Mouse (Mus musculus) CH12.LX (cell line): ENCODE measurements around the gene Msmb. TPM values are rescaled to one million over a fixed set of nuclear protein-coding genes. Genes with fewer than 3 reads are reported as not detected.

Experiments used
- DNase-seq: peaks from one replicate; pipeline ENCODE4 v3.0.0-alpha.2; 2013; ENCODE audit errors: extremely low read depth
- H3K27ac ChIP-seq: 2 replicates; pipeline ENCODE4 v1.5.1; 2012; ENCODE audit warnings: low read depth, mild to moderate bottlenecking, control low read depth, moderate library complexity; ENCODE audit not compliant: insufficient read depth
- H3K27me3 ChIP-seq: replicated peaks from 2 replicates; pipeline ENCODE3; 2012; ENCODE audit warnings: inconsistent platforms
- H3K36me3 ChIP-seq, 2 experiments: replicated peaks in 1 of 2; 2 replicates each; pipeline versions ENCODE3 to v1.6.1; 2012; ENCODE audit warnings: inconsistent platforms in 1 of 2, low read length in 1 of 2, mild to moderate bottlenecking in 1 of 2, mixed read lengths in 1 of 2, moderate library complexity in 1 of 2; ENCODE audit not compliant: control insufficient read depth in 1 of 2, insufficient read depth in 1 of 2
- H3K4me1 ChIP-seq, 2 experiments: 2 replicates each; pipeline ENCODE4 v1.6.1; 2012; ENCODE audit warnings: inconsistent platforms in 1 of 2, moderate library complexity in 1 of 2; ENCODE audit not compliant: insufficient read depth in 2 of 2, control insufficient read depth in 1 of 2
- H3K4me2 ChIP-seq: 2 replicates; pipeline ENCODE4 v1.6.1; 2012; ENCODE audit warnings: low read depth, mild to moderate bottlenecking, control low read depth; ENCODE audit not compliant: poor library complexity, insufficient read depth, severe bottlenecking
- H3K4me3 ChIP-seq, 3 experiments: fragments of 150-350 bp in 1 of 3; sonication (generic) in 1 of 3; replicated peaks in 1 of 3; 2 replicates each; pipeline versions ENCODE3 to v1.5.1; 2011 to 2012; ENCODE audit warnings: low read depth in 2 of 3, low read length in 2 of 3, mild to moderate bottlenecking in 2 of 3, moderate library complexity in 2 of 3, control low read depth in 1 of 3, improper control_type of control experiment in 1 of 3, inconsistent platforms in 1 of 3, mixed read lengths in 1 of 3; ENCODE audit not compliant: poor library complexity in 1 of 3
- H3K79me2 ChIP-seq: replicated peaks from 2 replicates; pipeline ENCODE4 v1.6.1; 2012; ENCODE audit warnings: mild to moderate bottlenecking, moderate library complexity; ENCODE audit not compliant: control insufficient read depth, poor library complexity, insufficient read depth, severe bottlenecking; ENCODE audit errors: extremely low read depth
- H3K9ac ChIP-seq: 2 replicates; pipeline ENCODE4 v1.6.1; 2012; ENCODE audit warnings: low read depth, mild to moderate bottlenecking, control low read depth, moderate library complexity; ENCODE audit not compliant: insufficient read depth
- H3K9me3 ChIP-seq: replicated peaks from 2 replicates; pipeline ENCODE3; 2012; ENCODE audit warnings: low read length, inconsistent platforms, mixed read lengths
- BHLHE40 ChIP-seq: IDR thresholded peaks from 2 replicates; pipeline ENCODE4 v1.6.1; 2011; ENCODE audit warnings: mild to moderate bottlenecking, low read depth, low read length, improper control_type of control experiment
- CHD1 ChIP-seq: IDR thresholded peaks from 2 replicates; pipeline ENCODE4 v1.6.1; 2012; ENCODE audit warnings: low read depth, low read length, improper control_type of control experiment, inconsistent platforms
- E2F4 ChIP-seq: IDR thresholded peaks from 2 replicates; pipeline ENCODE4 v1.6.1; 2011; ENCODE audit warnings: low read depth, low read length, improper control_type of control experiment; ENCODE audit not compliant: insufficient replicate concordance
- ELF1 ChIP-seq: IDR thresholded peaks from 2 replicates; pipeline ENCODE4 v1.6.1; 2014; ENCODE audit warnings: low read depth, mild to moderate bottlenecking, inconsistent platforms, low read length, improper control_type of control experiment
- EP300 ChIP-seq: IDR thresholded peaks from 2 replicates; pipeline ENCODE4 v1.6.1; 2011; ENCODE audit warnings: low read length, improper control_type of control experiment
- GABPA ChIP-seq: IDR thresholded peaks from 2 replicates; pipeline ENCODE4 v1.6.1; 2012; ENCODE audit warnings: low read depth, low read length, improper control_type of control experiment, inconsistent platforms; ENCODE audit not compliant: insufficient replicate concordance
- IRF4 ChIP-seq: IDR thresholded peaks from 2 replicates; pipeline ENCODE4 v1.6.1; 2014; ENCODE audit warnings: low read depth, mild to moderate bottlenecking, inconsistent platforms, low read length, improper control_type of control experiment
- JUN ChIP-seq: IDR thresholded peaks from 2 replicates; pipeline ENCODE4 v1.6.1; 2011; ENCODE audit warnings: low read depth, mild to moderate bottlenecking, low read length, improper control_type of control experiment, moderate library complexity; ENCODE audit not compliant: insufficient read depth
- MAFK ChIP-seq: IDR thresholded peaks from 2 replicates; pipeline ENCODE4 v1.6.1; 2011; ENCODE audit warnings: low read length, improper control_type of control experiment; ENCODE audit not compliant: insufficient replicate concordance
- MAZ ChIP-seq: IDR thresholded peaks from 2 replicates; pipeline ENCODE4 v1.6.1; 2012; ENCODE audit warnings: low read depth, mild to moderate bottlenecking, inconsistent platforms, low read length, improper control_type of control experiment, moderate library complexity
- MEF2A ChIP-seq: IDR thresholded peaks from 2 replicates; pipeline ENCODE4 v1.6.1; 2014; ENCODE audit warnings: low read depth, mild to moderate bottlenecking, inconsistent platforms, low read length, improper control_type of control experiment, borderline replicate concordance
- MYC ChIP-seq: IDR thresholded peaks from 2 replicates; pipeline ENCODE4 v1.6.1; 2011; ENCODE audit warnings: low read depth, mild to moderate bottlenecking, improper control_type of control experiment, low read length
- NELFE ChIP-seq: IDR thresholded peaks from 2 replicates; pipeline ENCODE4 v1.6.1; 2011; ENCODE audit warnings: low read depth, low read length, improper control_type of control experiment
- NRF1 ChIP-seq: IDR thresholded peaks from 2 replicates; pipeline ENCODE4 v1.6.1; 2014; ENCODE audit warnings: low read depth, mild to moderate bottlenecking, inconsistent platforms, low read length, improper control_type of control experiment, moderate library complexity
- POLR2A ChIP-seq: IDR thresholded peaks from 2 replicates; pipeline ENCODE4 v1.6.1; 2011; ENCODE audit warnings: low read depth, mild to moderate bottlenecking, improper control_type of control experiment, low read length
- POLR2AphosphoS2 ChIP-seq: IDR thresholded peaks from 2 replicates; pipeline ENCODE4 v1.6.1; 2011; ENCODE audit warnings: low read depth, low read length, improper control_type of control experiment
- RAD21 ChIP-seq: IDR thresholded peaks from 2 replicates; pipeline ENCODE4 v1.6.1; 2011; ENCODE audit warnings: low read depth, mild to moderate bottlenecking, low read length, improper control_type of control experiment, moderate library complexity
- SIN3A ChIP-seq: IDR thresholded peaks from 2 replicates; pipeline ENCODE4 v1.6.1; 2012; ENCODE audit warnings: low read length, improper control_type of control experiment, inconsistent platforms
- SMC3 ChIP-seq: IDR thresholded peaks from 2 replicates; pipeline ENCODE4 v1.6.1; 2011; ENCODE audit warnings: low read depth, low read length, improper control_type of control experiment
- TBP ChIP-seq: conservative IDR thresholded peaks from 2 replicates; pipeline ENCODE4 v1.6.1; 2011; ENCODE audit warnings: low read depth, low read length, improper control_type of control experiment
- USF1 ChIP-seq: IDR thresholded peaks from 2 replicates; pipeline ENCODE4 v1.6.1; 2014; ENCODE audit warnings: low read depth, mild to moderate bottlenecking, inconsistent platforms, low read length, improper control_type of control experiment
- USF2 ChIP-seq: conservative IDR thresholded peaks from 2 replicates; pipeline ENCODE4 v1.6.1; 2011; ENCODE audit warnings: low read depth, low read length, improper control_type of control experiment
- ZC3H11A ChIP-seq: IDR thresholded peaks from 2 replicates; pipeline ENCODE4 v1.6.1; 2012; ENCODE audit warnings: low read depth, mild to moderate bottlenecking, inconsistent platforms, low read length, improper control_type of control experiment
- ZKSCAN1 ChIP-seq: IDR thresholded peaks from 2 replicates; pipeline ENCODE4 v1.6.1; 2012; ENCODE audit warnings: low read depth, inconsistent platforms, low read length, improper control_type of control experiment, borderline replicate concordance
- ZMIZ1 ChIP-seq: IDR thresholded peaks from 2 replicates; pipeline ENCODE4 v1.6.1; 2012; ENCODE audit warnings: low read depth, mild to moderate bottlenecking, inconsistent platforms, low read length, improper control_type of control experiment
- ZNF384 ChIP-seq: IDR thresholded peaks from 2 replicates; pipeline ENCODE4 v1.6.1; 2012; ENCODE audit warnings: low read depth, low read length, improper control_type of control experiment, inconsistent platforms
- dilution Hi-C: fragments of 300-500 bp; cut with MboI; formaldehyde crosslinking; loops from 2 replicates; pipeline ENCODE4 v1.14.3; 2020; ENCODE audit warnings: low sequenced_read_pairs; ENCODE audit not compliant: extremely low pct_unique_long_range_greater_than_20kb, extremely low pct_ligation_motif_present
- in situ Hi-C: fragments of 300-500 bp; cut with MboI; formaldehyde crosslinking; loops from 3 replicates; pipeline ENCODE4 v1.14.3; 2019; ENCODE audit warnings: low sequenced_read_pairs, low pct_ligation_motif_present, low pct_unique_long_range_greater_than_20kb, mixed read lengths
- polyA plus RNA-seq: library from polyadenylated mRNA; unstranded; fragments of >175 nt; gene quantifications from 2 replicates; pipeline ENCODE4 v1.2.1, GENCODE M21; 2012; ENCODE audit warnings: low read depth; ENCODE audit not compliant: insufficient read length
- total RNA-seq, 2 experiments: library from RNA; depleted of rRNA; stranded (reverse); fragments of 300-350 nt in 1 of 2; fragments of >200 nt in 1 of 2; gene quantifications; 2 replicates each; pipeline ENCODE4 v1.2.3; 2012 to 2014

Gene Msmb
- total and polyA plus RNA-seq, 3 experiments, result not detected

GRCm38 (mm10) chr14:32168653-32169231 lies 26.9 kb downstream of the Msmb start:
- peaks cover 14 to 41% of the 10 kb centered on the region in 2 experiments for H3K36me3 ChIP-seq
- no peaks in the 10 kb centered on the region for H3K9me3 ChIP-seq
- dilution Hi-C loops (no loop called here), in situ Hi-C loops (no loop called here)
- H3K4me2 ChIP-seq, result no peak overlapping the region
- DNase-seq, result no peak
- TF ChIP-seq RAD21 (no peak), ELF1 (no peak), ZKSCAN1 (no peak), TBP (no peak), MAZ (no peak), NELFE (no peak), MAFK (no peak), SMC3 (no peak), USF2 (no peak), BHLHE40 (no peak), ZC3H11A (no peak), ZMIZ1 (no peak), ZNF384 (no peak), IRF4 (no peak), POLR2A (no peak), SIN3A (no peak)
- H3K4me3 ChIP-seq, result no peak overlapping the region
- H3K9ac ChIP-seq, result no peak overlapping the region
- peaks cover 2 to 51% of the 10 kb centered on the region in 2 experiments; a peak in 2 of 4 replicates for H3K4me1 ChIP-seq
- H3K27me3 ChIP-seq, result no peaks in the 10 kb centered on the region
- H3K27ac ChIP-seq, result no peak overlapping the region
- H3K79me2 ChIP-seq, result peaks cover 52% of the 10 kb centered on the region

DNA sequence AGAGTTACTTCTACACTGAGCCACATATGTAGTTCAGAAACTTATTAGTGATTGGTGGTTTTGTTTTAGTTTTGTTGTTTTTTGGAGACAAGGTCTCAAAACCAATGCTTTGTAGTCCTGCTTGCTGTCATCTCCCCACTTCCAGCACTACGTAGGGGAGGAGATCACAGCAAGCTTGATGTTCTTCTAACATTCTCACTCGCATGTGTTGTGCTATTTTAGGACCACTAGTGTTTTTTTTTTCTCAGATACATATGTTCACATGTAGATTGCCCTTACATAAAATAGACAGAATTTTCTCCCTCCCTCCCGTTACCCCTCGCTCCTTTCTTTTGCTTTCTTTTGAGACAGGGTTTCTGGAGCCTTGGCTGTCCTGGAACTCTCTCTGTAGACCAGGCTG lies 28.3 kb downstream of the Msmb start:
- in situ Hi-C loops (no loop called here), dilution Hi-C loops (no loop called here)
- H3K4me2 ChIP-seq, result no peak overlapping the region

More for the DNA sequence above, 28.3 kb downstream of the Msmb start:
- no peak for DNase-seq
- Histone ChIP-seq H3K36me3 (peaks cover 19 to 54% of the 10 kb centered on the region in 2 experiments), H3K9ac (no peak overlapping the region), H3K9me3 (no peaks in the 10 kb centered on the region), H3K79me2 (peaks cover 44% of the 10 kb centered on the region), H3K4me3 (no peak overlapping the region), H3K27ac (no peak overlapping the region), H3K4me1 (peaks cover 2 to 37% of the 10 kb centered on the region in 2 experiments; a peak in 2 of 4 replicates), H3K27me3 (no peaks in the 10 kb centered on the region)
- TF ChIP-seq ZNF384 (no peak), JUN (no peak), GABPA (no peak), CHD1 (no peak), POLR2A (no peak), SIN3A (no peak), ELF1 (no peak), RAD21 (no peak), EP300 (no peak), E2F4 (no peak), NELFE (no peak), ZMIZ1 (no peak), MYC (no peak), ZKSCAN1 (no peak), NRF1 (no peak), POLR2AphosphoS2 (no peak), MEF2A (no peak), SMC3 (no peak), USF1 (no peak), IRF4 (no peak)
